In the genomic region with DNA sequence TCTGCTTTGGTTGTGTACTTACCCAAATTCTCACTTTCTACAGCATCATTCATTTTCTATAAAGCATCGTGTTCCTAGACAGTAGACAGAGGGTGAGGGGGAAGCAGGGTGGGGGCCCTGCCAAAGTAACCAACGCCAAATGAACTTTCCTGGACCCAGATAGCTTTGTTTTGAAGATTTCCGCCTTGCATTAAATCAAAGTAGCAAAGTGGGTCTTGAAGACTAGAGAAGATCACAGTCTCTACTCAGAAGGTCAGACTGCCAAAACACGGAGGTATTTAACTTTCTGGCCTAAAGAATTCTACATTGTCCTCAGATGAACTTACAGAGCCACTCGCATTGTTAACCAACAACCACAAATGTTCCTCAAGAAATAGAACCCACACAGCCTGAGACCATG, we compare ENCODE assay signal across 12 mouse cellular contexts.
"Had no signal": no experiment of that assay in that cellular context is flagged by ENCODE, and none has a peak within 500 bp of the region (broad histone marks: within the 10 kb centered on the region; RNA-seq: fewer than 3 reads in every experiment).

No protein-coding gene starts in this region.

- H3K36me3 ChIP-seq: intestine, embryonic 15.5 days; limb, embryonic 12.5 days; lung, embryonic 15.5 days; neural tube, embryonic 13.5 days had no signal

- H3K4me3 ChIP-seq: intestine, embryonic 15.5 days; limb, embryonic 12.5 days; lung, embryonic 15.5 days; megakaryocyte, embryonic 14.5 days; neural tube, embryonic 13.5 days had no signal

- H3K27me3 ChIP-seq: intestine, embryonic 15.5 days; limb, embryonic 12.5 days; lung, embryonic 15.5 days; megakaryocyte, embryonic 14.5 days; neural tube, embryonic 13.5 days had no signal

- H3K4me1 ChIP-seq: intestine, embryonic 15.5 days; lung, embryonic 15.5 days; megakaryocyte, embryonic 14.5 days had no signal

- ATAC-seq: intestine, embryonic 15.5 days; midbrain, embryonic 16.5 days had no signal

- H3K4me2 ChIP-seq: intestine, embryonic 15.5 days; limb, embryonic 12.5 days; liver, embryonic 11.5 days; lung, embryonic 15.5 days; midbrain, embryonic 11.5 days; neural tube, embryonic 13.5 days had no signal

- H3K9me3 ChIP-seq: intestine, embryonic 15.5 days; limb, embryonic 12.5 days; lung, embryonic 15.5 days; megakaryocyte, embryonic 14.5 days; neural tube, embryonic 13.5 days had no signal

- H3K27ac ChIP-seq: intestine, embryonic 15.5 days; limb, embryonic 12.5 days; lung, embryonic 15.5 days; macrophage; neural tube, embryonic 13.5 days had no signal

- H3K9ac ChIP-seq: intestine, embryonic 15.5 days; limb, embryonic 12.5 days; lung, embryonic 15.5 days; neural tube, embryonic 13.5 days had no signal

- DNase-seq: lung, postnatal 14 days; right cerebral cortex, postnatal 14 days; thymus, postnatal 4 days had no signal
